In genomic region chr6:114954496-114954895, GRCm38 (mm10) we compare ENCODE assay signal across 16 mouse cellular contexts.
A peak's percentile ranks its signal among the peaks of the same experiment; 100 is the strongest.
DNase-seq lines count a peak whose midpoint lies in the region.
"Had no signal": no experiment of that assay in that cellular context is flagged by ENCODE, and none has a peak within 500 bp of the region (broad histone marks: within the 10 kb centered on the region; RNA-seq: fewer than 3 reads in every experiment).

No protein-coding gene starts in this region.

- peak; percentile 51 for DNase-seq in 3T3-L1 (ENCODE audit: low read depth, low spot score)
- DNase-seq in 416B (ENCODE audit: low read depth), result peak; percentile 42
- peak; percentile 88 for DNase-seq in R1 (ENCODE audit: low read depth, low spot score)
- no peak for DNase-seq in adipocyte (ENCODE audit: low spot score)
- no peak for DNase-seq in thymus, adult 18-20 months
- DNase-seq in layer of hippocampus, adult 11-12 months (ENCODE audit: low spot score), result no peak
- DNase-seq: adrenal gland, adult 2 months; adrenal gland, postnatal 10 days; adrenal gland, postnatal 25 days; cerebellum, adult 11 months; cerebellum, adult 18-20 months; cerebellum, adult 8-10 months; cerebellum, adult 9-11 months; cerebellum, postnatal 14 days; cerebellum, postnatal 36 days; embryo, embryonic 11 days had no signal

Comparison
In these comparisons a context has a peak if more than half of its experiments do, and no peak if none do; other contexts are left out.
1. DNase-seq: peak in 3T3-L1 (single experiment), 416B (single experiment) and R1 (single experiment); none in adipocyte (single experiment), thymus, adult 18-20 months (0 of 2) and layer of hippocampus, adult 11-12 months (single experiment).